Mouse (Mus musculus) G1E (cell line): Measurements from ENCODE around the gene Otop2.

Source experiments
- CTCF ChIP-seq: IDR thresholded peaks from 2 replicates; pipeline ENCODE4 v1.5.1; 2012; ENCODE audit warnings: low read depth, low read length, inconsistent platforms, mixed read lengths
- GATA1 ChIP-seq: IDR thresholded peaks from 2 replicates; pipeline ENCODE4 v1.6.1; 2012; ENCODE audit warnings: borderline replicate concordance, low read length, inconsistent platforms, mixed read lengths
- GATA2 ChIP-seq: IDR thresholded peaks from 2 replicates; pipeline ENCODE4 v1.6.1; 2012; ENCODE audit warnings: low read depth, low read length, inconsistent platforms, borderline replicate concordance
- POLR2AphosphoS5 ChIP-seq: IDR thresholded peaks from 2 replicates; pipeline ENCODE4 v1.6.1; 2012; ENCODE audit warnings: low read depth, low read length, inconsistent platforms; ENCODE audit not compliant: insufficient replicate concordance
- TAL1 ChIP-seq: conservative IDR thresholded peaks from 2 replicates; pipeline ENCODE4 v1.6.1; 2012; ENCODE audit warnings: low read depth, low read length, inconsistent platforms, mixed read lengths

DNA sequence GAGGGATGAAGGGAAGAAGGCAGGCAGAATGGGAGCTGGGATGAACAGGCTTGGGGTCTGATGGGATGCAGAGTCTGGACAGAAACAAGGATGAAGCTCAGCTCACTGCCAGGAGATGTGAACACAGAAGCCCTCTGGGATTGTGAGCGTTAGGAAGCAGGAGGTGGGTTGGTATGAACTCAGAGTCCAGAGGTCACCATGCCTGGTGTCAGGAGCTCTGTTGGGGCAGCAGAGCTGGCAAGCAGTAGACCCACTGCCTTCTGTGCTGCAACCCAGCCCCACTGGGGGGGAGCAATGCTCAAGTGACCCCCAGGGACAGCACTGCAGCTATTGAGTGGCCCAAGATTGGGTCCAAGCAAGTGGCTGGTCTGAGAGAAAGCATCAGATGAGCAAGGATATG is 30.9 kb downstream of the Otop2 start:
- TF ChIP-seq CTCF (no peak), POLR2AphosphoS5 (no peak), GATA2 (no peak), GATA1 (no peak), TAL1 (no peak)
